Mouse (Mus musculus) embryonic facial prominence, embryonic 11.5 days (tissue): ENCODE results near the gene Ipo13. TPM values are rescaled to one million over a fixed set of nuclear protein-coding genes. Genes with fewer than 3 reads are reported as not detected.
A peak's percentile ranks its signal among the peaks of the same experiment; 100 is the strongest.

Experiments used
- ATAC-seq: fragments of 200-750 bp; cut with Nextera tagmentation; replicated peaks from 2 replicates; pipeline ENCODE4 v1.8.0; 2017; ENCODE audit warnings: low read depth; ENCODE audit not compliant: insufficient number of reproducible peaks, low FRiP score, low TSS enrichment
- DNase-seq: peaks from one replicate; pipeline ENCODE4 v3.0.0-alpha.2; 2015; ENCODE audit warnings: low spot score
- H3K27ac ChIP-seq: fragments of 300-500 bp; sonication (generic); replicated peaks from 2 replicates; pipeline ENCODE4 v1.5.1; 2014; ENCODE audit warnings: mild to moderate bottlenecking, low read depth, low read length, control low read depth
- H3K27me3 ChIP-seq: fragments of 300-500 bp; sonication (generic); 2 replicates; pipeline ENCODE4 v1.6.1; 2014; ENCODE audit warnings: mild to moderate bottlenecking, low read length, moderate library complexity, mixed read lengths; ENCODE audit not compliant: control insufficient read depth, insufficient read depth
- H3K36me3 ChIP-seq: fragments of 300-500 bp; sonication (generic); replicated peaks from 2 replicates; pipeline ENCODE4 v1.6.1; 2014; ENCODE audit warnings: low read depth, mild to moderate bottlenecking, low read length, moderate library complexity, mixed read lengths; ENCODE audit not compliant: control insufficient read depth, insufficient read depth
- H3K4me1 ChIP-seq: fragments of 300-500 bp; sonication (generic); 2 replicates; pipeline ENCODE4 v1.6.1; 2014; ENCODE audit warnings: low read length, mixed read lengths; ENCODE audit not compliant: control insufficient read depth, insufficient read depth
- H3K4me2 ChIP-seq: fragments of 300-500 bp; sonication (generic); 2 replicates; pipeline ENCODE4 v1.6.1; 2014; ENCODE audit warnings: low read depth, mild to moderate bottlenecking, control low read depth, low read length, moderate library complexity
- H3K4me3 ChIP-seq: fragments of 300-500 bp; sonication (generic); 2 replicates; pipeline ENCODE4 v1.5.1; 2014; ENCODE audit warnings: low read depth, low read length, control low read depth
- H3K9ac ChIP-seq: fragments of 300-500 bp; sonication (generic); replicated peaks from 2 replicates; pipeline ENCODE4 v1.6.1; 2014; ENCODE audit warnings: mild to moderate bottlenecking, control low read depth, low read length
- H3K9me3 ChIP-seq: fragments of 300-500 bp; sonication (generic); replicated peaks from 2 replicates; pipeline ENCODE4 v1.6.1; 2016; ENCODE audit warnings: mild to moderate bottlenecking, low read length, inconsistent platforms, mixed read lengths; ENCODE audit not compliant: control insufficient read depth
- WGBS: fragments of 180-500 bp; shearing (Covaris S2); extraction: QIAGEN DNeasy Blood & Tissue Kit; methylation state at CpG from one replicate; pipeline ENCODE4 v1.1.7; 2014; 5-methylcytosine and 5-hydroxymethylcytosine counted together
- polyA plus RNA-seq: library from polyadenylated mRNA; unstranded; fragments of >200 nt; fragmentation: Nextera tagmentation; extraction: Ambion mirVana; gene quantifications from 2 replicates; pipeline ENCODE4 v1.2.1, GENCODE M21; 2014

Ipo13 gene
- polyA plus RNA-seq, 1 experiment from 2014 or later = 41.0 TPM

DNA sequence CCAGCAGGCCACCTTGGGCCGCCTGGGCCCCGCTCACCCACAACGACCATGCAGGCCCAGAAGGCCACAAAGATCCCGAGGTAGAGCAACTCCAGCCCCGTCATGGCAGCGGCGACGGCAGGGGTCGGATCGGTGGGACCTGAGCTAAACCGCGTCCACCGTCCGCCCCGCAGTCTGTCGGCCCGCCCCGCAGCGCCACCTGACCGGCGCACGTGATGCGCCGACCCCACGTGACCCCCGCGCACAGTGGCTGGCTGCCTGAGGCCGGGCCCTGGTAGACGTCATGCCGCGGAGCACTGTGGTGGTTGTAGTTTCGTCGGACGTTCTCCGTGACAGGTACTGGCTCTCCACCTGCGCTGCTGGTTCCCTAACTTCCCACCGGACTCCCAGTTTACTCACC lies 27.7 kb downstream of the Ipo13 start, which contains the start of gene Atp6v0b:
Atp6v0b (minus strand) TSS at position 201 of the 400 bp plus-strand sequence.
- Histone ChIP-seq H3K36me3 (no peaks in the 10 kb centered on the region; the same call in 1 of the 2 replicates), H3K27me3 (no peaks in the 10 kb centered on the region), H3K27ac (no peak within 1 kb of the TSS), H3K4me1 (no peaks in the 10 kb centered on the region), H3K9ac (peak within 1 kb of the TSS; percentile 73), H3K9me3 (no peaks in the 10 kb centered on the region), H3K4me3 (peak within 1 kb of the TSS; percentile 96), H3K4me2 (peak within 1 kb of the TSS; percentile 85)
- DNase-seq = peak; percentile 93
- peak; percentile 83 for ATAC-seq
- WGBS = 0% methylated on average over 37 of the region's 37 CpGs

DNA sequence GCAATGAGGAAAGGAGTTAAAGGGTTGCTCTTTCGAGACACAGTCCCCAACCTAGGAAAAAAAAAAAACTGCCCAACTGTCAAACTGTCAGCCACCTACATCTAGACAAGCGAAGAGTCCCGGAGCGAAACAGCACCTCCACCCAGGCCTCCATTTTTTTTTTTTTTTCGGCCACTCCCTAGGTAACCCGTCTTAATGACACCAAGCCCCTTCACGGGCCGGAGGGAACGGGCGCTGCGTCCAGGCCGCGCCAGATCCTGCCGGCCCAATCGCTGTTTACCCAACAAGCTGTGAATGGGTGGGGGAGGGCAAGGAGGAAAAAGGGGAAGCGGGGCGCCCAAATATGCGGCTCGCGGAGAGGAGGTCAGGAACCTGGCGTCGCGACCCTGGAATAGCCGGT lies 28.2 kb downstream of the Ipo13 start:
- Histone ChIP-seq H3K9ac (peak overlapping the region; percentile 73), H3K27ac (no peak overlapping the region), H3K27me3 (no peaks in the 10 kb centered on the region), H3K4me1 (no peaks in the 10 kb centered on the region), H3K9me3 (no peaks in the 10 kb centered on the region), H3K4me3 (peak overlapping the region; percentile 96), H3K4me2 (peak overlapping the region; percentile 85), H3K36me3 (no peaks in the 10 kb centered on the region; the same call in 1 of the 2 replicates)
- DNase-seq (no peak), ATAC-seq (no peak)
- WGBS = 4% methylated on average over 23 of the region's 24 CpGs

DNA sequence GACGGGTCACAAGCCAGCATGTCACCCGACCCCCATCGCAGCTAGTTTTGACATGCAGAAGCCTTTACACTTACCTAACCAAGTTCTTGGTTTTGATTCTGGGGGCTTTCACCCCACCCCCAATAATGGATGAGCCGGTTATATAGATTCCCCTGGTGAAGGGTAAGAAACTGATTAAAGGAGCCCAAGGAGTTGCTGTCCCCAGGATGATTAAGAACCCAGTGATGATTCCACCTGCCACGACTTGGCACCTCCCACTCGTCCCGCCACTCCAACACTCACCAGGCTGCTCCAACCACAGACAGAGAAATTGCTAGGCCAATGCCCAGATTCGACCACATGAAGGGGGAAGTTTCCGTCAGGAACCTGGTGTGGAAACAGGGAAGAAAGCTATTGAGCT lies 28.8 kb downstream of the Ipo13 start:
- 76% methylated on average over 9 of the region's 9 CpGs for whole genome bisulfite sequencing
- Histone ChIP-seq H3K27me3 (no peaks in the 10 kb centered on the region), H3K36me3 (no peaks in the 10 kb centered on the region; the same call in 1 of the 2 replicates), H3K9me3 (no peaks in the 10 kb centered on the region), H3K4me3 (no peak overlapping the region), H3K4me2 (no peak overlapping the region; the same call in 1 of the 2 replicates), H3K4me1 (no peaks in the 10 kb centered on the region), H3K9ac (no peak overlapping the region), H3K27ac (no peak overlapping the region)
- ATAC-seq (no peak), DNase-seq (no peak)

GRCm38 (mm10) chr4:117885093-117885492 lies 29.7 kb downstream of the Ipo13 start:
- Histone ChIP-seq H3K27ac (no peak overlapping the region), H3K4me1 (no peaks in the 10 kb centered on the region), H3K4me2 (no peak overlapping the region), H3K9me3 (no peaks in the 10 kb centered on the region), H3K36me3 (peaks cover 2% of the 10 kb centered on the region), H3K27me3 (no peaks in the 10 kb centered on the region), H3K9ac (no peak overlapping the region), H3K4me3 (no peak overlapping the region)
- ATAC-seq (no peak), DNase-seq (no peak)
- 93% methylated on average over 10 of the region's 10 CpGs for WGBS

DNA sequence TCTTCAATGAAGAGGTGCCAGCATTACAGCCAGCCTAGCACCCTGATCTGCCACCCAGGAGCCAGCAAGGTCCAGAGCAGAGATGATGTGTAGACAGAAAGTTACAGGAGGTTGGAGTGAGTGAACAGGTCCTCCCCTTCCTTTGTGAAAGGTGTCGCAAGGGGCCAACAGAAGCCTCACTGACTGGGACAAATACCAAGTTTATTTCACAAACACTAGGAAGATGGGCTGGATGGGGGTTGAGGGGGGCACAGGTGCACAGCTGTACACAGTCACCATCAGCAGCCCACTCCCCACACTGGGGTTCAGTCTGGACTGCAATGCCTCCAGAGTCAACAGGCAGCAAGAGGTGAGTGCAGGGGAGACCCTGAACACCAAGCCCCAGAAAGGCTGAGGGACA lies 30.7 kb downstream of the Ipo13 start:
- no peak overlapping the region for H3K4me2 ChIP-seq
- no peak overlapping the region for H3K27ac ChIP-seq
- no peak overlapping the region; the same call in 1 of the 2 replicates for H3K9ac ChIP-seq
- H3K36me3 ChIP-seq = peaks cover 2% of the 10 kb centered on the region
- no peaks in the 10 kb centered on the region for H3K4me1 ChIP-seq
- DNase-seq = no peak
- H3K4me3 ChIP-seq = no peak overlapping the region
- no peak for ATAC-seq
- no peaks in the 10 kb centered on the region for H3K9me3 ChIP-seq
- 100% methylated on average over 1 of the region's 1 CpGs for WGBS
- H3K27me3 ChIP-seq = no peaks in the 10 kb centered on the region

- Histone ChIP-seq H3K36me3 (peaks cover 2% of the 10 kb centered on the region), H3K4me2 (peak within 1 kb of the TSS; percentile 79), H3K27me3 (no peaks in the 10 kb centered on the region), H3K9ac (peak within 1 kb of the TSS; percentile 91), H3K4me3 (peak within 1 kb of the TSS; percentile 73), H3K27ac (no peak within 1 kb of the TSS; the same call in 1 of the 2 replicates), H3K4me1 (no peaks in the 10 kb centered on the region), H3K9me3 (no peaks in the 10 kb centered on the region)
- ATAC-seq = peak; percentile 30
- WGBS = under 1% methylated on average over 96 of the region's 103 CpGs
- DNase-seq = peak; percentile 81
These were observed 31.8 kb downstream of the Ipo13 start, which contains the start of gene B4galt2 for GRCm38 (mm10) chr4:117882701-117883691. TSS of gene B4galt2 (minus strand) at chr4:117883487.

DNA sequence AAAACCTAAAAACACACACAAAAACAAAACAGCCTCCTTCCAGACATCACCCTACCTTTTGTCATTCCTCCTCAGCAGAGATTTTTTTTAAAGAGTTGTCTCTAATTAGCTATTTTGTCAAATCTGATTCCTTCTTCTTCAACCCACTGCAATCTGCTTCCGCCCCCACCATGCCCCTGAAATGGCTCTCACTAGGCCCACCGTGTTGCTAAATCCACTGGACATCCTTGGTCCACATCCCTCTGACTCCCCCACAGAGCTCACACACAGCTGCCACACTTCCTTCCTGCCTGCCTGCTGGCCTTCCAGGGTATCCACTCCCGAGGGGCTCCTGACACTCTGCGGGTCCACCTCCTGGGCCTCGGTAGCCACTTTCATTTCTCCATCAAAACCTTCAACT lies 36.1 kb downstream of the Ipo13 start:
- Histone ChIP-seq H3K36me3 (peaks cover 2% of the 10 kb centered on the region), H3K4me3 (no peak overlapping the region), H3K4me1 (no peaks in the 10 kb centered on the region), H3K27ac (no peak overlapping the region), H3K27me3 (no peaks in the 10 kb centered on the region), H3K4me2 (no peak overlapping the region), H3K9me3 (no peaks in the 10 kb centered on the region), H3K9ac (no peak overlapping the region)
- 81% methylated on average over 5 of the region's 5 CpGs for WGBS
- no peak for ATAC-seq
- DNase-seq = no peak

- 91% methylated on average over 10 of the region's 10 CpGs for WGBS
- no peak overlapping the region for H3K9ac ChIP-seq
- no peak overlapping the region for H3K27ac ChIP-seq
- no peaks in the 10 kb centered on the region for H3K9me3 ChIP-seq
- H3K4me2 ChIP-seq = no peak overlapping the region
- no peaks in the 10 kb centered on the region for H3K4me1 ChIP-seq
- ATAC-seq (no peak), DNase-seq (no peak)
- no peak overlapping the region for H3K4me3 ChIP-seq
- peaks cover 2% of the 10 kb centered on the region for H3K36me3 ChIP-seq
- H3K27me3 ChIP-seq = no peaks in the 10 kb centered on the region
These were observed 36.5 kb downstream of the Ipo13 start for GRCm38 (mm10) chr4:117878301-117878700.
